Mouse (Mus musculus): ENCODE measurements around the gene Ccl12. TPM values are rescaled to one million over a fixed set of nuclear protein-coding genes. Genes with fewer than 3 reads are reported as not detected.

The Ccl12 gene
- not detected in 2 replicates for total RNA-seq (2017)

DNA sequence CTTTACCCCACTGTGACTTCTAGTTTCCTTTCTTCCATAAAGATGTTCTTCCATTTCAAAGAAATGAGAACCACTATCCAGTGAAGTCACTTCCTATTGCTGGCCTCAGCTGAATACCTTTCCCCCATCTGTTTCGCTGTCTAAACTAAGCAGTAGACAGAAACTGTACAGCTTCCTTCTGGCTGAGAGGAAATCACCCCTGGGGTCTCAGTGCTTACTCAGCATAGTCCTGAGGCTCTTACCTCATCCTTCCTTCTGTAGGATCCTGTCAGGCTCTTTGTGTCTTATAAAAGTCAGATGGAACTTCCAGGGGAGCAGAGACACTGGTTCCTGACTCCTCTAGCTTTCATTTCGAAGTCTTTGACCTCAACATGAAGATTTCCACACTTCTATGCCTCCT, at the start of gene Ccl12:
TSS of gene Ccl12 (plus strand) at position 317 of the 400 bp plus-strand sequence.
- ATAC-seq (replicated peaks in 1 of 2; ENCODE audit: insufficient read depth in 1 of 2, low FRiP score in 2 of 2, low TSS enrichment in 1 of 2, low read depth in 1 of 2, poor library complexity in 2 of 2, severe bottlenecking in 2 of 2) = no peak

- no peak for ATAC-seq (replicated peaks in 1 of 2; ENCODE audit: insufficient read depth in 1 of 2, low FRiP score in 2 of 2, low TSS enrichment in 1 of 2, low read depth in 1 of 2, poor library complexity in 2 of 2, severe bottlenecking in 2 of 2)
Observed at GRCm38 (mm10) chr11:82053849-82054248, 47.8 kb upstream of the Ccl12 start.

DNA sequence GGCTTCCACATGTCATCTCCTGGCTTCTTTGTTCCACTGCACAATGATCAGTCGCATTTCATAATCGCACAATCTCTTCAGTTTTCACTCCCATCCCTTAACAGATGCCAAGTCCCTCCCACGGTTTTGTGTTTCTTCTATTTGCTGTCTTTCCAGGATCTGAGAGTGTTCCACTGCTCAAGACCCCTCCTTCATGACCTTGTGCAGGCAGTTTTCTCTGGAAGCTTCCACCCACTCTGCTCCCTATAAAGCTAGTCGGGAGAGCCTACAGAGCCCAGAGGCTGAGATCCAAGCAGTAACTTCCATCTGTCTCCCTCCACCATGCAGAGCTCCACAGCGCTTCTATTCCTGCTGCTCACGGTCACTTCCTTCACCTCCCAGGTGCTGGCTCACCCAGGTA, 44.0 kb upstream of the Ccl12 start, which contains the start of gene Ccl11:
TSS of gene Ccl11 (plus strand) at position 178 of the 400 bp plus-strand sequence.
- ATAC-seq (replicated peaks in 1 of 2; ENCODE audit: insufficient read depth in 1 of 2, low FRiP score in 2 of 2, low TSS enrichment in 1 of 2, low read depth in 1 of 2, poor library complexity in 2 of 2, severe bottlenecking in 2 of 2) = no peak

- no peak for ATAC-seq (replicated peaks in 1 of 2; ENCODE audit: insufficient read depth in 1 of 2, low FRiP score in 2 of 2, low TSS enrichment in 1 of 2, low read depth in 1 of 2, poor library complexity in 2 of 2, severe bottlenecking in 2 of 2)
Observed at GRCm38 (mm10) chr11:82062226-82062625, 39.4 kb upstream of the Ccl12 start.

DNA sequence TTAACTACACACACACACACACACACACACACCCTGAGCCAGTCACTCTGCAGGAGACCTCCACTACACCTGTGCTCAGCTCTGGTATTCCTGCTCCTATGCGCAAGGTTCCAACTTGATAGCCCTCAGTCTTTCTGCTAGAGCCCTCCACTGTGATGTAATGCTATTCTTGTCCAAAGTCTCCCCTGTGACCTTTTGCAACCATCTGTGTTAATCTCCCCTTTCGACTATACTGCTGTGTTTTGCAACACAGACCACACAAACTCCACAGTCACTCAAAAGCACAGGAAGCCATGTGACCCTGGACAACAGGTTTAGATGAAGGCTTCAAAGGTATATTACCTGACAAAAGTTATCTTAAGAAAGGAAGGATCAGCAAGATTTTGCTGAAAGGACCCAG, 38.2 kb upstream of the Ccl12 start:
- ATAC-seq (replicated peaks in 1 of 2; ENCODE audit: insufficient read depth in 1 of 2, low FRiP score in 2 of 2, low TSS enrichment in 1 of 2, low read depth in 1 of 2, poor library complexity in 2 of 2, severe bottlenecking in 2 of 2) = no peak

GRCm38 (mm10) chr11:82066953-82067571, 34.6 kb upstream of the Ccl12 start:
- ATAC-seq (replicated peaks in 1 of 2; ENCODE audit: insufficient read depth in 1 of 2, low FRiP score in 2 of 2, low TSS enrichment in 1 of 2, low read depth in 1 of 2, poor library complexity in 2 of 2, severe bottlenecking in 2 of 2) = no peak

DNA sequence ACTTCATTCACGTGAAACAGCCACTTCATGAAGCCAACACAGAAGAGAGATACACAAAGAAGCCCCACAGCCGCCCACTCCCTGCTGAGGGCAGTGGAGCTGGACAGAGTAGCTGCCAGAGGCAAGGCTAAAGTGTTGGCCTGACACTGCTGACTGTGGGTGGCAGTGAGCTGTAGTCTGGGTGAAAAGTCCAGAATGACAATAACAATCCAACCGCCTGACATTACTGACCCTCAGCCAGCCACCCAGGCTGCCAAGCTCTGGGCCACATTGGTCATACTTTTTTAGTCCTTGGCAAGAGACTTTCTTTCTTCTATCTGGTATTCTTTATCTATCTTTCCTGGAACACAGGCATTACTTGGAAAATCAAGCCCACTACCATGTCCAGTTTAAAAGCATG, 30.6 kb upstream of the Ccl12 start:
- ATAC-seq (replicated peaks in 1 of 2; ENCODE audit: insufficient read depth in 1 of 2, low FRiP score in 2 of 2, low TSS enrichment in 1 of 2, low read depth in 1 of 2, poor library complexity in 2 of 2, severe bottlenecking in 2 of 2) = no peak

DNA sequence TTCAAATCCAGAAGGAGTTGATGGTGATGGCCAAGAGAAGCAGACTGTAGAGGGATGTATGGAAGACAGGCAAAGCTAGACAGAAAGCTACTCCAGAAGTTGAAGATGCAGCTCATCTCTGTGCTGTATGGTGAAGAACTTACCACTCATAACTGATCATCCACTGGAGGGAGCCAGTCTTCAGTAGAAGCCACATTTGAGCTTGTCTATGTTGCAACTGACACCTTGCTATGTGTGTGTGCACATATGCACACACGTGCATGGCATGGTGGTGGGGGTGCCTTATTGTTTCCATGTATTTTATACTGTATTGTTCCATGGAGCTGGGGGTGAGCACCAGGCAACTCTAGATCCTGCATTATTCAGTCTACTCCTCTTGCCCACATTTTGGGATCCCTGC, 29.3 kb upstream of the Ccl12 start:
- no peak for ATAC-seq (replicated peaks in 1 of 2; ENCODE audit: insufficient read depth in 1 of 2, low FRiP score in 2 of 2, low TSS enrichment in 1 of 2, low read depth in 1 of 2, poor library complexity in 2 of 2, severe bottlenecking in 2 of 2)

GRCm38 (mm10) chr11:82072984-82073383, 28.7 kb upstream of the Ccl12 start:
- ATAC-seq (replicated peaks in 1 of 2; ENCODE audit: insufficient read depth in 1 of 2, low FRiP score in 2 of 2, low TSS enrichment in 1 of 2, low read depth in 1 of 2, poor library complexity in 2 of 2, severe bottlenecking in 2 of 2) = no peak

- no peak for ATAC-seq (replicated peaks in 1 of 2; ENCODE audit: insufficient read depth in 1 of 2, low FRiP score in 2 of 2, low TSS enrichment in 1 of 2, low read depth in 1 of 2, poor library complexity in 2 of 2, severe bottlenecking in 2 of 2)
Observed at GRCm38 (mm10) chr11:82073686-82074085, 28.0 kb upstream of the Ccl12 start.

DNA sequence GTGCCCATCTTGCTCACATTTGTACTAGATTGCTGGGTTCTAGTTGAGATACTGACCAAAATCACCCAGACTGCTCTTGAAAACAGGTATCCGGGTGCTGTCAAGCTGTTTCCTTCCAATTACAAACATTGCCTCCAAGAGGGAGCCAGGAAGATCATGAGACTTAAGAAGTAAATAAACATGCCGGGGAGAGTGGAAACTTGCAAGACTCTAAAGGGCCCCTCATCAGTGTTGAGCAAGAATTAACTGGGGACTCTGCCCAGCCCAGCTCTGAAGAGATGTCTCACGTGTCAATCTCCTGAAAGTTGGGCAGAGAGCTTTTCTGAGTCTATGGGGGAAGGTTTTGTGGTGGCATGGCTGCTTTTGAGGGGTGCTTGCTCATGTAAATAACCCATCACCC, 24.6 kb upstream of the Ccl12 start:
- ATAC-seq (replicated peaks in 1 of 2; ENCODE audit: insufficient read depth in 1 of 2, low FRiP score in 2 of 2, low TSS enrichment in 1 of 2, low read depth in 1 of 2, poor library complexity in 2 of 2, severe bottlenecking in 2 of 2) = no peak

GRCm38 (mm10) chr11:82078136-82078730, 23.4 kb upstream of the Ccl12 start:
- no peak for ATAC-seq (replicated peaks in 1 of 2; ENCODE audit: insufficient read depth in 1 of 2, low FRiP score in 2 of 2, low TSS enrichment in 1 of 2, low read depth in 1 of 2, poor library complexity in 2 of 2, severe bottlenecking in 2 of 2)

DNA sequence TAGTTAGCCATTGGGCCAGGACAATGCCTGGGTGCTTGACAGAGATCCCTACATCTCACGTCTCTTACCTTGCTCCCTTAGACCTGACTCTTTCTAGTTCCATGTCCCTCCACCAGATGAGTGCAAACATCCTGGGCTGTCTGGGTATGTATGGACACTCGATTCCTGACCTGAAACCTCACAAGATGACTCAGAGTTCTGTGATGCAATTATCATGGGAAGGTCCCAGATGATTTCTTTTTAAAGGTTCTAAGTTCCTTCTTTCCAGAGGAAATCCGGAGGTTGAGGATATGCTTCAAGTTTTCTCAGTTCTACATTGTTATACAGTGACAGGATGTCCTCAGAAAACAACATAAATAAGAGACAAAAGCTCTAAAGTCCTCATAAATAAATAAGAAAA, 20.8 kb upstream of the Ccl12 start:
- no peak for ATAC-seq (replicated peaks in 1 of 2; ENCODE audit: insufficient read depth in 1 of 2, low FRiP score in 2 of 2, low TSS enrichment in 1 of 2, low read depth in 1 of 2, poor library complexity in 2 of 2, severe bottlenecking in 2 of 2)

GRCm38 (mm10) chr11:82084360-82084759, 17.3 kb upstream of the Ccl12 start:
- ATAC-seq (replicated peaks in 1 of 2; ENCODE audit: insufficient read depth in 1 of 2, low FRiP score in 2 of 2, low TSS enrichment in 1 of 2, low read depth in 1 of 2, poor library complexity in 2 of 2, severe bottlenecking in 2 of 2) = no peak

DNA sequence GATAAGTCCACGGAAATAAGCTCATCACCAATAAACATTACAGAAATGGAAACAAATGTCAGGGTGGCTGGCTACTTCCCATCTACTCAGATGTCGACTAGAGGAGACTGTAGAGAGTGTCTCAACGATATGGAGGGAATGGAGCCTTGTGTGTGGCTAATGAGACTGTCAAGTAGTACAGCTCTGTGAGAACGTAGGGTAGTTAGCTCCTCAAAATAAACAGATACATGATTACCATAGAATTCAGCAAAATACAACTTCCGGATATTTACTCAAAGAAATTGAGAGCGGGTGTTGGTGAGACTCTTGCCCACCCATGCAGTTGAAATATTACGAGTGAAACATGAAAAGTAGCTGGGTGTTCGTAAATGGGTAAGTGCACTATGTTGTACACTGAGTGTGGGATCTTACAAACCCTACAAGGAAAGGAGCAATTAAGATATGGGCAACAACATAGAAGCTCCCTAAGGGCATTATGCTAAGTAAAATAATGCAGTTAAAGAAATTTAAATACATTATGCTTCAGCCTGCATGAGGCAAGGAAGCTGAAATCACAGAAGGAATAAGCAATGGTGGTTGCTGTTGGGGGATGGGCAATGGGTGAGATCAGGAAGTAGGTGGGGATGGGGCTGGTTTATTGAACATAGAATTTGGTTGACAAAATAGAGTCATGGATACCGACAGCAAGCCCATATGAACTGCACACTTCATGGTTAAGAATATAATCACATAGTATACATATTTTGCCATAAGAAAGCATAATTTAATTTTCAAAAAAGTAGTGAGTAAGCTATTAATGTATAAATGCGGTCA, 1.9 kb upstream of the Ccl12 start:
- no peak for ATAC-seq (replicated peaks in 1 of 2; ENCODE audit: insufficient read depth in 1 of 2, low FRiP score in 2 of 2, low TSS enrichment in 1 of 2, low read depth in 1 of 2, poor library complexity in 2 of 2, severe bottlenecking in 2 of 2)

DNA sequence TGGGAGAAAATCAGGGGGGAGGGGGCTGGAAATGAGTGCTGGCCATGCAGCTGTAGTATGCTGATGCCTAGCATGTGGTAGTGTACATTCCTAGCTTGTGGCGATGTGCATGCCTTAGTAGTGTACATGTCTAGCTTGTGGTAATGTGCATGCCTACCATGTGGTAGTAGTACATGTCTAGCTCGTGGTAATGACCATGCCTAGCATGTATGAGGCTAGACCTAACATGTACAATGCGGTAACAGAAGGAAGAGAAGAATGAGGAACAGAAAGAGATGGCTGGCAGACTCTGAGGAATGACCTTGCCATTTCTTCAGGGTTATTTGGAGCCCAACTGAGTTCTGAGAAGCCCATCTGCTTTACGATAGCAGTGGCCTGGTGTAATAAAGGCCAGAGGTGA, 558 bp upstream of the Ccl12 start:
- ATAC-seq (replicated peaks in 1 of 2; ENCODE audit: insufficient read depth in 1 of 2, low FRiP score in 2 of 2, low TSS enrichment in 1 of 2, low read depth in 1 of 2, poor library complexity in 2 of 2, severe bottlenecking in 2 of 2) = no peak

GRCm38 (mm10) chr11:82109611-82110010, 8.0 kb downstream of the Ccl12 start:
- ATAC-seq (replicated peaks in 1 of 2; ENCODE audit: insufficient read depth in 1 of 2, low FRiP score in 2 of 2, low TSS enrichment in 1 of 2, low read depth in 1 of 2, poor library complexity in 2 of 2, severe bottlenecking in 2 of 2) = no peak

GRCm38 (mm10) chr11:82110372-82111248, 9.0 kb downstream of the Ccl12 start:
- ATAC-seq (replicated peaks in 1 of 2; ENCODE audit: insufficient read depth in 1 of 2, low FRiP score in 2 of 2, low TSS enrichment in 1 of 2, low read depth in 1 of 2, poor library complexity in 2 of 2, severe bottlenecking in 2 of 2) = no peak

All from hematopoietic stem cell, adult 5-6 weeks (primary cell).